Mouse (Mus musculus): ENCODE results near the gene Fbxo21.
A peak's percentile ranks its signal among the peaks of the same experiment; 100 is the strongest.

The Fbxo21 gene

DNA sequence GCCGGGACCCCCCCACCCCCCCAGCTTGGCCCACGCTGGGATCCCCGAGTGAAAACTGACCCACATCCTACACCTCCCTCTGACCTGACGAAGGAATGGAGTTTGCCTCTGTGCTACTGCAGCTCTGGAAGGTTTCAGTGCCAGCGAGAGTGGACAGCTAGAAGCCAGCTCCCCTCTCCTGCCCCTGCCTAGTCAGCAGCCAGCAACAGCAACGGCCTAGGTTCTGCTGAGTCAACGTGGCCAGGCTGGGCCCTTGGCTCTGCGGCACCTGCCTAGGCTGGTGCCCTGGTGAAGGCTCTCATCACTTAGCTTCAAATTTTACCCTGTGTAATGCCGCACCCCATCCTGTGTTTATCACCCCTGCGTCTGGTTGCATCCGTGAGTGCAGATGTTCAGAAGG, 43.4 kb downstream of the Fbxo21 start:
- DNase-seq (ENCODE audit: low read depth, low spot score), result no peak

DNA sequence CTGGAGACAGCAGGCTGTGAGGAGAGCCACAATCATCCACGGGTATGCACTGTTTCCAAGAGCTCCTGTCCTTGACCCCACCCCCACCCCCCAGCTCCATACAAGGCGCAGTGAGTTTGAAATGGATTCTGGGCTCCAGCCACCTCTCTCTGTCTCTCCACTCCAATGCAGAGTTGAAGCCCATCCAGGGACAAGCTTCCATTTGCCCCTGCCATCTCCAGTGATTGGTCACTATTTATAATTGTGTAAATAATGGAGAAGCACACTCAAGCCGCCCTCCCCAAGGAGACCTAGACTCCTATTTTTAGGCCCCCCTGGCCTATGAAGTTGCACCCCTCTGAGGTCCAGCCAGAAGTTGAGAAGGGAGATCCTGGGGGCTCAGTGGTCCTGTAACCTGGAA, 46.5 kb downstream of the Fbxo21 start:
- DNase-seq (ENCODE audit: low read depth, low spot score), result no peak

DNA sequence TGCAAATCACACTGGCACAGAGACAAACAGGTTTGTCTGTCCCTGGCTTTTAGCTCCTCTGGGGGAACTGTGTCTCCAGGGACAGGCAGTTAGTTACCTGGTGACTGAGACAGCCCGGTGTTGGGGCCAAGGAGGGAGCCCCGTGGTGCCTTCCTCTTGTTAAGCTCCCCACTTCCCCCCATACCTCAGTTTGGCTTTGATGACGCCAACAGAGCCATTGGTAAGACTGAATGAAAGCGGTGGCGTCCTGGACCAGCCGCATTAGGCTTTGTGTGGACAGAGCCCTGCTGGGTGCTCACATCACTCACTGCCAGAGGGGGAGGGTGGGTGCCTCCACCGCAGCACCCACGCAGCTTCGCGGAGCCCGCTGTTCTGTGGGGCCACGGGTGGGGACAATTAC, 49.4 kb downstream of the Fbxo21 start:
- no peak for DNase-seq (ENCODE audit: low read depth, low spot score)

DNA sequence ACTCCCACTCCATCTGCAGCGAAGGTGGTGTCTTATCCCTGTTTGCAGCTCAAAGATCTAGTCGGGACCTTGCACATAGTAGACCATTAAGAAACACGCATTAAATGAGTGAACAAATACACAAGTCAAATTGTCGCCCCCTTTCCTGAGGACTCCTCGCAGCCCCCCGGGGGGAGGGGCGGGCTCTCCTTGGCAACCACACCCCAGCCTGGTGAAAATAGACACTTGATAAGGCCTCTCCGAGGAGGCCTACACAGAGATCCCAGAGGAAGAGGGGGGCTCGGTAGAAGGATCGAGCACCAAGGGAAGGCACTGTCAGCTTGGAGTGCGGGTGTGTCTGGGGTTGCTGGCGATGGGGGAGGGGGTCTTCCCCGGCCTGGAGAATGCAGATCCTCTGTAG, 49.8 kb downstream of the Fbxo21 start:
- no peak for DNase-seq (ENCODE audit: low read depth, low spot score)

DNA sequence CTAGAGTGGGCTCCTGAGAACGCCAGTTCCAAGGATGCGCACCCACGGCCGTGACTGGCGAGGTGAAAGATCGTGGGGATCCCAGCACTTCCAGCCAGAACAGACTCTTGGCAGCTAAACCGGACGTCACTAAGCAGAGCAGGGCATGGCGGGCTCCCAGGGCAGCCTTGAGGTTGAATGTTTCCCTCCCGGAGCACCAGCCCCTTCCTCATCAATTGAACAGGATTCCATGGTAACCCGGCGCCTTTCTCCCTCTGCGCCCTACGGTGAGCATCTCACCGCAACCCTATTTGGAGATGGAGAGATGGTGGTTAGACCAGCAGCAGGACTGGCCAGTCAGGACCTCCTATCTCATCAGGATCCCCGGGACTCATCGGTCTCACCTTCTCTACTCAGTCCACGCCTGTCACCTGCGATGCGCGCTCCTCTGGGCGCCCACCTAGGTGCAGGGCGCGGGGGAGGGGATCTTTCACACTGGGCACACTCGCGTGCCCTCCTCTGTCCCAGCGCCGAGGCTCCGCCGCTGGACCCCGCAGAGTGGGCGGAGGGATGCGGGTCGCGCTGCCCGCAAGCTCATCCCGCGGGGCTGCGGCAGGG, 50.7 kb downstream of the Fbxo21 start:
- DNase-seq (ENCODE audit: low read depth, low spot score), result no peak

DNA sequence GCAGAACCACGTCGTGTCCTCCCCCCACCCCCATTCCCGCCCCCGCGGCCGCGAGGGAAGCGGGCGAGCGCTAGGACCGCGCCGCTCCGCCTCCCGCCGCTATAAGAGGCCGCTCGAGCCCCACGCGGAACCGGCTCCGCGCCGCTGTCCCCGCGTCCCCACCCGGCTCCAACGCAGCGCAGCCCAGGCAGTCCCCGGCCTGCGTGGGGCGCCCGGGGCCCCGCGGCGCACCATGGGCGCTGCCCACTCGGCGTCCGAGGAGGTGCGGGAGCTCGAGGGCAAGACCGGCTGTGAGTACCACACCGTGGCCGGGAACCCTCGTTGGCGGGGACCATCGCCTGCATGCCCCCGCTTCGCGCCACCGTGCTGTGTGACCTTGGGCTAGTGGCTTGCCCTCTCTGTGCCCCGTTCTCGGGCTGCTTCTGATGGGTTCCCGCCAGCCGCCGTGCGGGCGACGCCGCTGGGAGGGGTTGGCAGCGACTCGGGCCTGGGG, 51.2 kb downstream of the Fbxo21 start, which contains the start of gene Tesc:
TSS of gene Tesc (plus strand) at position 46 of the 493 bp plus-strand sequence.
- no peak for DNase-seq (ENCODE audit: low read depth, low spot score)

DNA sequence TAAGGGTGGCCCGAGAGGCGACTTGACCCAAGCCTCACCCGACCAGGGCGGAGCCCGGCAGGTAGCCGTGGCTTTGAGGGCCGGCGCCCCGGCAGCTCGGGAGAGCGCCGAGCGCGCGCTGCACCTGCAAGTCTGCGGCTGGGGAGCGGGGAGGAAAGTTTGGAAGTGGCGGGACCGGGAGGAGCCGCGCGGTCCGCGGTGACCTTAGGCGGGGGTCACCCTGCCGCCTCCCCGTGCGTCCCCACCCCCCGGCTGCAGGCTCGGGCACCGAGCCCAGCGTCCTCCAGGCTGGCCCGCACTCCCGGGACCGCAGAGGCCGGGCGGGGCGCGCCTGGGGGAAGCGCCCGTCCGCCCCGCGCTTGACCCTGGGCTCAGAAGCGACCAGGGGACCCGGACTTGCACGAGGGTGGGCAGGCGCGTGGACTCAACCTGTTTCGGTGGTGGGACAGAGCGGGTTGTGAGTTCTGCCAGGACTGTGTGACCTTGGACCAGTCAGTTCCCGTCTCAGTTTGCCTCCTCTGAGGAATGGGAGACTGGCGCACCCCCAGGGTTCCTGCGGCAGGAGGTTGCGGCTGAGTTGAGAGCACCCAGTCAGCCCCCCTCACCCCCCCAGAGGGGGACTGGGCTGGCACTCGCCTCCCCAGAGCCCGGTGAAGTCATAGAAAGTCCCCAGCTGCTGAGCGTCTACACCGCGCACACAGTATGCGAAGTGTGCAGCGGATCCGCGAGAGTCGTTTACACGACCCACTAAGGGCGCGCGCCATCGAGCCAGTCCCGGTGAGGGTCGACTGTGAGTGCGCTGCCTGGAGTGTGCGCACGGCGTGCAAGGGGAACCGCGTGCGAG, 51.9 kb downstream of the Fbxo21 start:
- DNase-seq (ENCODE audit: low read depth, low spot score), result no peak

DNA sequence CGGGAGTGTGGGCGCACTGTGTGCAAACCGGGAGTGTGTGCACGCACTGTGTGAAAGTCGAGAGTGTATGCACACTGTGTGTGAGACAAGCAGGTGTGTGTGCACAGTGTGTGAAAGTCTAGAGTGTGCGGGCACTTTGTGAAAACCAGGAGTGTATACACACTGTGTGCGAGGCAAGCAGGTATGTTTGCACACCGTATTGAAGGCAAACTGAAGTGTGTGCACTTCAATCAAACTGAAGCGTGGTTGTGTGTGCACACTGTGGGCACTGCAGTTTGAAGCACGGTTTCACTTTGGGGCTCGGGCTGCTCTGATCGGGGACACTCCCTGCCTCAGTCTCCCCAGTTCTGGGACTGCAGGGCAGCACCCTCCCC, 52.5 kb downstream of the Fbxo21 start:
- DNase-seq (ENCODE audit: low read depth, low spot score), result no peak

DNA sequence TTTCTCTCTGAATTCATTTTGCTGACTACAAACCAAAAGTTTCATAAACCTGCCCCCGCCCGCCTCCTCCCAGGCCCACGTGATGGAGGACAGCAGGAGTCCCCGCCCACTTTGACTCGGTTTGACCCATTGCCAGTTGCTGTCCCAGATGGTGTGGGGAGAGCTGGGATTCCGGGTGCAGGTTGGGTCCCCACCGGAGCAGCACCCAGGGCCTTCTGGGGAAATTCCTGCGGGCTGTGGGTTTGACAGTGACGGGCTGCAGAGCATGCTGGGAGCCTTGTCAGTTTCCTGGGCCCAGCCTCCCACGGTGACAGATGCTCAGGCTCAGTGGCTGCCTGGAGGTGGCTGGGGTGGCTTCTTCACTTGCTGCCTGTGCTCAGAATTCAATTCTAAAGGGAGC, 52.9 kb downstream of the Fbxo21 start:
- DNase-seq (ENCODE audit: low read depth, low spot score), result no peak

DNA sequence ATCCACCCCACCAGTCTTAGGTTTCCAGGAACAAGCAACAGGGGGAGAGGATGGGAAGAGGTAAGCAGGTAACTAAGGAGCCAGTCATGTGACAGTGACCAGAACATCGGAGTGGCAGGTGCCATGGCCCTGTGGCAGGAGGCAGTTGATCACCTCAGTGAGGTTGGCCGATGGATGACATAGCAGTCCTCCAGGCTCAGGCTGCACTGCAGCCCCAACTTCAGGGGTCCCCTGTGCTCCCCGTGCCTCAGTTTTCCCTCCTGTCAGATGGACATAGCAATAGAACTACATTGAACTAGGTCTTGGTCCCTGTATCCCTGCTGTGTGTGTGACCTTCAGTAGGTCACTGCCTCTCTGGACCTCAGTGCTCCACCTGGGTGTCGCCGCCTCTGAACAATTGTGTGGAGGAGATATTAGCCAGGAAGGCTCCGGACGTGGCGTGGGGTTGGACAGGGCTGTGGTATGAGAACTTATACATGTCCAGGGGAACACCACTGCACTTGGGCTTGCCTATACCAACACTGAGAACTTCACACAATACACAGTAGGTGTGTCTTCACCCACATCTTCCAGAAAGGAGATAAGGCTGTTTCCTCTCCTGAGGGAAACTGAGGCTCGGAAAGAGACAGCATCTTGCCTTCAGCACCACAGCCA, 53.6 kb downstream of the Fbxo21 start:
- no peak for DNase-seq (ENCODE audit: low read depth, low spot score)

DNA sequence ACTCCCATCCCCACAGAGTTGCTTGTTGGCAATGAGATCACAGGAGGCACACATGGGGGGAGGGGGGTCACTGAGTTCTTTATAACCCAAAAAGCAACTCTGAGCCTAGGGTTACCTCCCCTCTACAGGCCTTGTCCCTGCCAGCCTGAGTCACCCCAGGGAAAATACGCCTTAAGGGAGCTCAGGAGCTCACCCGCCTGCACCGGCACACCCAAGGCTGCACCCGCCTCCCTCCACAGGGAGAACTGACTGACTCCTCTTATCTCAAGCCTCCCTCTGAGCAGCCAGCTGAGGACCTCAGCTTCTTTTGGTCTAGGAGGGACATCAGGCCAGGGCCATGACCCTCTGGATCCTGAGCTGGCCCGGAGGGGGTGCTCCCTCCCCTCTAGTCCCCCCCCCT, 54.5 kb downstream of the Fbxo21 start:
- DNase-seq (ENCODE audit: low read depth, low spot score), result no peak

DNA sequence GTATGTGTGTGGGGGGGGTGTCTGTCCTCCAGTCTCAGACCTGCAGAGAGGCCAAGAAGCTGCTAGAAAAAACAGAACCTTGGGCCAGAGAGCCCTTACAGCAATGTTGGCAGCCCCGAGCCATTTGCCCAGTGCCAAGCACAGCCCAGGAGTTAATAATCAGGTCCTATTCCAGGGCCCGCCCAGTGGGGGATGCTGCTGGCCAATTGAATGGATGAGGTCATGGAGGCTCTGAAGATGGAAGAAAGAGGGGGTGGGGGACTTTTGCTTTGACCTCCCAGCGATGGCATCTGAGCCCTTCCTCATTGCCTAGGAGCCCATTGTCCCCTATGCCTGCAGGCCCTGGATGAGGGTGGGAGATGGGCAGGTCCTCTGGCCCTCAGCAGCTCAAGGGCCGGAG, 55.0 kb downstream of the Fbxo21 start:
- no peak for DNase-seq (ENCODE audit: low read depth, low spot score)

DNA sequence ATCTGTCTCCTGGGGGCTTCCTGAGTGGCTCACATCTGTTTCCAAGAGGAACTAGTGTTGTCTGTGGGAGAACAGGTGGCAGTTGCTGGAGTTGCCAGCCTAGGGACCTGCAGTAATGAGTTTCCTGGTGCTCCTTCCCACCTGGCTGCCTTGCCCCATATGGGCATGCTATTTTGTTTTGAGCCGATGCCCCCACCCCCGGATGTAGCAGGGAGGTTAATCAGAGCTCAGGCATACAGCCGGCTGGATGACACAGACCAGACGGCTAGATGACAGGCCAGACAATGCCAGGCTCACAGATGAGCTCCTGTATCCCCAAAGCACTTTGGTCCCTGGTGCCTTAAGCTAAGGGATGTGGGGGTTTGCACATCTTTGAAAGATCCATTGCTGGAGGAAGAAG, 56.8 kb downstream of the Fbxo21 start:
- no peak for DNase-seq (ENCODE audit: low read depth, low spot score)

DNA sequence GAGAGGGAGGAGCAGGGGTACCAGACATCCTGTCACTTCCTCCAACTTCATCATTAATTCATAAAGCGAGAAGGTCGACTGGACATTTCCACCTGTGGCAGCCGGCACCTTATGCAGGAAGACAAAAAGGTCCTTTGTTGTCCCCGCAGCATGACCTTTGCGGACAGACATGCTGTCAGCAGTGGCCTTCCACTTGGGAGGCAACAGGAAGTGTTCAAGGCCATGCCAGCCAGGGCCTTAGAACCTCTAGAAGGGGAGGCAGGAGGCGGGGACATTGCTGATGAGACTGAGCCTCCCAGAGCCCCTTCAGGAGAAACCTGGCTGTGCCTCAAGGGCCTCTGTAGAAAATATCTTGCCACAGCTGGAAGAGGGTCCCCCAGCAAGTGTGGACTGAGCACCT, 57.2 kb downstream of the Fbxo21 start:
- no peak for DNase-seq (ENCODE audit: low read depth, low spot score)

DNA sequence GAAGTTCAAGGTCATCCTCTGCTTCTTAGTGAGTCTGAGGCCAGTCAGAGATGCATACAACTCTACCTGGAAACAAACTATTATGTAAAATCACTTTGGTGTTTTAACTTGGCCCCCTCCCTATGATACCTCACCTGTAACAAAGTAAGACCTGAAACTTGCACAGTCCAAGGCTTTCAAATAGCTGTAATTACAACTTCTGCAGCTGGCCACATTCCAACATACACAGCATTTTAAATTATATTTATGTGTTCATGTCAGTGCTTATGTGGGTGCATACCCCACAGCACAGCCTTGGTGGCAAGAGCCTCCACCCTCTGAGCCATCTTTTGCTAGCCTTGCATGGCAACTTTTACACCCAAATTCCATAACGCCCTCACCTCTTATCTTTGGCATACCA, 58.1 kb downstream of the Fbxo21 start:
- no peak for DNase-seq (ENCODE audit: low read depth, low spot score)

DNA sequence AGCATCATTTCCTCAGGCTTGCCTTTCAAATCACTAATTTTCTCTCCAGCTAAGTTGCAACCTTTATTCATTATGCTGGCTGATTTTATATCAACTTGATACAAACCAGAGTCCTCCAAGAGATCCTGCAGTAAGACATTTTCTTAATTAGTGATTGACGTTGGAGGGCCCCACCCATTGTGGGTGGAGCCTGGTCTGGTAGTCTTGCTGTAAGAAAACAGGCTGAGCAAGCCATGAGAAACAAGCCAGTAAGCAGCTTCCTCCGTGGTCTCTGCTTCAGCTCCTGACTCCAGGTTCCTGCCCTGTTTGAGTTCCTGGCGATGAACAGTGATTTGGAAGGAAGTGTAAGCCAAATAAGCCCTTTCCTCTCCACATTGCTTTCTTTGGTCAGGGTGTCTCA, 59.3 kb downstream of the Fbxo21 start:
- DNase-seq (ENCODE audit: low read depth, low spot score), result no peak

DNA sequence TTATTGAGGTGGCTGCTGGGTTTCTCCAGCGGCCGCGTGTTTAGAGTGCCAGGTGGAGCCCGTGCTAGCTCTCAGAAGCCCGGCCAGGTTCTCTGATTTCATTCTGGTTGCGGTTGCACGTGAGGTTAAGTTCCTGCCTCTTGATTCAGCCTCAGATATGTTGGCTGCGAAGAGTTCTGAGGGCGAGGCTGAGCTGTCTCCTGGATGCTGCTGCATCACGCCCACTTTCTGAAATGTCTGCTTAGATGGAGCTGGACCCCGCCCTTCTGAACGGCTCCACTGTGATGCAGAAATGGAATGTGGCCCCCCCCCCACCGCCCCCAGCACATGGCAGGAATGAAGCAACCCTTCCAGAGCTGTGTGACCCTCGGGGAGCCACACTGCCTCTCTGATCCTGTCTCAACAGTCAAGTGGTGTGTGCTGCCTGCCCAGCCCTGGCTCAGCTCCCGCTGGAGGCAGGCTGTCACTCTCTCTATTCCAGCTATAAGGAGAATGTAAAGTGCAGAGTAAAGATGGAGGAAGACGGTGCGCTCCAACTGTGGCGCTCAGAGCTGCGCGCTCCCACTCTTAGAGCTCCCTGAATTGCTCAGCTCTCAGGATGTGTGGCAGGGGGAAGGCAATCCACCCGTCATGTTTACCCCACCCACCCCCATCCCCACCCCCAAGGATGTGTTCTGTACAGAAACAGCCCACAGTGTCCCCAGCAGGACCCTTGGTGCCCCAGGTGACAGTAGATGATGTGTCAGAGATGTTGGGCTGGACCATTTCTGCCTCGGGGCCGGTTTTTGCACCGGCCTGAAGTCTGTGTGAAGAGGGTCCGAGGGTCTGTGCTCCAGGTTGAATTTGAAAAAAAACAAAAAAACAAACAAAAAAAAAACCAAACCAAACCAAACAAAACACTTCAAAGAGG, 60.6 kb downstream of the Fbxo21 start:
- no peak for DNase-seq (ENCODE audit: low read depth, low spot score)

DNA sequence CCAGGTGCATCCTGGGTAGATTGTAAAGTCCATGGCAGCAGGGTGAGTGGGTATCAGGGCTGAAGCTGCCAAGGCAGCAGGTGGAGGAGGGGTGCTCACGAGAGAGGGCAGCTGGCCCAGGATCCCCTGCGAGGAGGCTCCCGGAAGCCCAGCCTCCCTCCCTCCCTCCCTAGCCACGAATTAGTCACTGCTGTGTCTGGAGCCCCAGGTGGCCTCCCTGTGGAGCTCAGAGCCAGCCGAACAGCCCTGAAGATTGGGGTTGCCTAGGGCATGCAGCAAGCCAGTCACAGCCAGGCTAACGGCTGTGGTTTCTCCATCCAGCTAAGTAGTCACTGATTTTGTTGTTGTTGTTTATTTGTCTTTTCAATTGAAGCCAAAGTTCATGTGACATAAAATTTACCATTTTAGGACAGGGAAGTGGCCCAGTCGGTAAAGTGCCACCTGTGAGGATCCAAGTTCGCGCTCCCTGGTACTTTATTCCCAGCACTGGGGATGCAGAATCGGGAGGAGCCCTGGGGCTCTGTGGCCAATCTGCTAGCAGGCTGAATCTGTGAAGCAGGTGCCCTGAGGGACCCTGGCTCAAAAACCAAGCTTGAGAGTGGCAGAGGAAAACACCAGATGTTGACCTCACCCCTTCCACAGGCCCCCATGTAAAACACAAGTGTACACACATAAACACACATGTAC, 61.4 kb downstream of the Fbxo21 start:
- DNase-seq (ENCODE audit: low read depth, low spot score), result peak; percentile 35

DNA sequence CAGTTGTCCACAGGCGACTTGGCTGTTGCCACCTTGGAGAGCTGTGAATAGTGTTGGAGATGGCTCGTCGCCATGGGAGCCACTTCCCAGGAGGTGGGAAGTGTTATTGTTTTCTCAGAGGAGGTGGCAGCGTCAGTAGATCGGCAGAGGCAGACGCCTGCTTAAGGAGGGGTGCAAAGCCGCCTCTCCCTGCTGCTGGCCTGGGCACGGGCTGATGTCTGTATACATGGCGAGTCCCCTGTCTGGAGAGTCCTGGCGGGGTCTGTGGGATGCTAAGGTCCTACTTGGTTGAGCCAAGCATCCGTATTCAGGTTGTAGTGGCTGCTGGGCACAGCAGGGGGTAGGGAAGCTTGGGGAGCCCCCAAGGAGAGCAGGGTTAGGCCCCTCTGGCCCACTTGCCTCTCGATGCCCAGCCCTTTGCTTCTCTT, 62.7 kb downstream of the Fbxo21 start:
- DNase-seq (ENCODE audit: low read depth, low spot score), result no peak

DNA sequence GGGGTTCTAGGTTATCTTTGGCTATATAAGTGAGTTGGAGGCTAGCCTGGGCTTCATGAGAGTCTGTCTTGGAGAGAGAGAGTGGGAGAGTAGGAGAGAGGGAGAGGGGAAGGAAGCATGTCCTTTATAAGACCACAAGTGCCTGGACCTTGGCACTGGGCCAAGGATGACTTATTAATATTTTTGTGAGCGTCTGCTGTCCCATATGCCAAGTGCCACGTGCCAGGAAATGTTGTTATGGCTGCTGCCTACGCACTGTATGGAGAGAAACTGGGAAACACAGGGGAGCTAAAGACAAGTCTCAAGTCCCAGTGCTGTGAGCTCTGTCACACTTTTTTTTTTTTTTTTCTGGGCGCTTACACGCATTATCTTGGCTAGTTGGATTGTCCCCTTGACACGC, 66.1 kb downstream of the Fbxo21 start:
- DNase-seq (ENCODE audit: low read depth, low spot score), result no peak

DNA sequence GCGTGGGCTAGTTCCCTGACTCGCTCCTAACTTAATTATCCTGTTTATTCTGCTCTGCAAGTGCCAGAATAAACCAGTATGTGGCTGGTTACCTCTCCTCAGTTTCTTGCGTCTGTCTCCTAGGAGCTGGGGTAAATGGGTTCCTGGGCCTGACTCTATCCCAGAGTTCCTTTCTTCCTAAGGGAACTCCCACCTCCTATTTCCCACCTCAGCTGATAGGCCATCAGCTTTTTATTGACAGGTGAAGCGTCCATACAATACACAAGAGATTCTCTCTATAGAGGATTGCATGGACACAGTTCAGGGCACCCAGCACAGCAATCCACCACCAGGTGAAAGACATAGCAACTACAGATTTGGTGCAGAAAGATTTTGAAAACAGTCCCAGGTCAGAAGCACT, 67.2 kb downstream of the Fbxo21 start:
- DNase-seq (ENCODE audit: low read depth, low spot score), result no peak

Data from forelimb bud, embryonic 11.5 days (tissue).